Mouse (Mus musculus): Measurements from ENCODE around the gene Pde10a. TPM values are rescaled to one million over a fixed set of nuclear protein-coding genes. Genes with fewer than 3 reads are reported as not detected.

The Pde10a gene
- total RNA-seq, 2 experiments from 2014 or later: 59.6 to 61.8 TPM

GRCm38 (mm10) chr17:8731073-8731472, 205.9 kb downstream of the Pde10a start:
- DNase-seq (ENCODE audit: low spot score in 2 of 2): no peak

- no peak for DNase-seq (ENCODE audit: low spot score in 2 of 2)
These were observed 211.1 kb downstream of the Pde10a start for GRCm38 (mm10) chr17:8736259-8736658.

GRCm38 (mm10) chr17:8742772-8743171, 217.6 kb downstream of the Pde10a start:
- no peak for DNase-seq (ENCODE audit: low spot score in 2 of 2)

GRCm38 (mm10) chr17:8745334-8745733, 220.2 kb downstream of the Pde10a start:
- DNase-seq (ENCODE audit: low spot score in 2 of 2): no peak

- DNase-seq (ENCODE audit: low spot score in 2 of 2): no peak
These were observed 224.3 kb downstream of the Pde10a start for GRCm38 (mm10) chr17:8749426-8749825.

- no peak for DNase-seq (ENCODE audit: low spot score in 2 of 2)
These were observed 232.4 kb downstream of the Pde10a start for GRCm38 (mm10) chr17:8757576-8757975.

GRCm38 (mm10) chr17:8763248-8763647, 238.1 kb downstream of the Pde10a start:
- DNase-seq (ENCODE audit: low spot score in 2 of 2): peak in 1 of 2 experiments; percentile 25

GRCm38 (mm10) chr17:8765987-8766576, 240.9 kb downstream of the Pde10a start:
- DNase-seq (ENCODE audit: low spot score in 2 of 2): no peak

GRCm38 (mm10) chr17:8769155-8769554, 244.0 kb downstream of the Pde10a start:
- DNase-seq (ENCODE audit: low spot score in 2 of 2): no peak

- DNase-seq (ENCODE audit: low spot score in 2 of 2): no peak
These were observed 248.2 kb downstream of the Pde10a start for GRCm38 (mm10) chr17:8773391-8773790.

- no peak for DNase-seq (ENCODE audit: low spot score in 2 of 2)
These were observed 249.1 kb downstream of the Pde10a start for GRCm38 (mm10) chr17:8774301-8774700.

- no peak for DNase-seq (ENCODE audit: low spot score in 2 of 2)
These were observed 250.5 kb downstream of the Pde10a start for GRCm38 (mm10) chr17:8775571-8776161.

GRCm38 (mm10) chr17:8777710-8778109, 252.5 kb downstream of the Pde10a start:
- peak in 1 of 2 experiments; percentile 22 for DNase-seq (ENCODE audit: low spot score in 2 of 2)

- DNase-seq (ENCODE audit: low spot score in 2 of 2): no peak
These were observed 253.7 kb downstream of the Pde10a start for GRCm38 (mm10) chr17:8778839-8779238.

- no peak for DNase-seq (ENCODE audit: low spot score in 2 of 2)
These were observed 255.3 kb downstream of the Pde10a start for GRCm38 (mm10) chr17:8780484-8780883.

GRCm38 (mm10) chr17:8781040-8781439, 255.9 kb downstream of the Pde10a start:
- no peak for DNase-seq (ENCODE audit: low spot score in 2 of 2)

- no peak for DNase-seq (ENCODE audit: low spot score in 2 of 2)
These were observed 256.4 kb downstream of the Pde10a start for GRCm38 (mm10) chr17:8781576-8781975.

- DNase-seq (ENCODE audit: low spot score in 2 of 2): no peak
These were observed 260.7 kb downstream of the Pde10a start for GRCm38 (mm10) chr17:8785908-8786307.

GRCm38 (mm10) chr17:8786484-8786883, 261.3 kb downstream of the Pde10a start:
- no peak for DNase-seq (ENCODE audit: low spot score in 2 of 2)

- no peak for DNase-seq (ENCODE audit: low spot score in 2 of 2)
These were observed 262.6 kb downstream of the Pde10a start for GRCm38 (mm10) chr17:8787762-8788161.

GRCm38 (mm10) chr17:8791561-8791960, 266.4 kb downstream of the Pde10a start:
- no peak for DNase-seq (ENCODE audit: low spot score in 2 of 2)

- DNase-seq (ENCODE audit: low spot score in 2 of 2): no peak
These were observed 267.4 kb downstream of the Pde10a start for GRCm38 (mm10) chr17:8792611-8793010.

- no peak for DNase-seq (ENCODE audit: low spot score in 2 of 2)
These were observed 272.5 kb downstream of the Pde10a start for GRCm38 (mm10) chr17:8797624-8798023.
